Mouse (Mus musculus) heart, postnatal 0 days (tissue): Measurements from ENCODE around the gene Ccdc61. TPM values are rescaled to one million over a fixed set of nuclear protein-coding genes. Genes with fewer than 3 reads are reported as not detected.
"Not testable (repeated sequence)": the region's sequence is repeated elsewhere in the genome, so short reads cannot be mapped to it uniquely, and the experiment has no call there.

ENCODE experiments used
- ATAC-seq: fragments of 200-750 bp; cut with Nextera tagmentation; 2 replicates; pipeline ENCODE4 v1.8.0; 2017; ENCODE audit warnings: low read depth, moderate number of reproducible peaks, moderate library complexity; ENCODE audit not compliant: insufficient read depth
- DNase-seq: peaks from one replicate; pipeline ENCODE4 v3.0.0-alpha.2; 2016; ENCODE audit warnings: low spot score
- H3K27ac ChIP-seq: fragments of 300-500 bp; sonication (generic); 2 replicates; pipeline ENCODE4 v1.5.1; 2014; ENCODE audit warnings: low read depth, mild to moderate bottlenecking
- H3K27me3 ChIP-seq: fragments of 300-500 bp; sonication (generic); 2 replicates; pipeline ENCODE4 v1.6.1; 2014; ENCODE audit warnings: low read length, mixed read lengths; ENCODE audit not compliant: control insufficient read depth, insufficient read depth
- H3K36me3 ChIP-seq: fragments of 300-500 bp; sonication (generic); replicated peaks from 2 replicates; pipeline ENCODE4 v1.6.1; 2014; ENCODE audit warnings: low read length, mixed read lengths; ENCODE audit not compliant: control insufficient read depth, insufficient read depth
- H3K4me1 ChIP-seq: fragments of 300-500 bp; sonication (generic); 2 replicates; pipeline ENCODE4 v1.6.1; 2014; ENCODE audit warnings: antibody characterized with exemption; ENCODE audit not compliant: control insufficient read depth, insufficient read depth
- H3K4me2 ChIP-seq: fragments of 300-500 bp; sonication (generic); 2 replicates; pipeline ENCODE4 v1.6.1; 2014; ENCODE audit warnings: low read depth, mild to moderate bottlenecking, low read length, moderate library complexity
- H3K4me3 ChIP-seq: fragments of 300-500 bp; sonication (generic); 2 replicates; pipeline ENCODE4 v1.5.1; 2014; ENCODE audit warnings: low read depth, low read length
- H3K9ac ChIP-seq: fragments of 300-500 bp; sonication (generic); replicated peaks from 2 replicates; pipeline ENCODE4 v1.6.1; 2014; ENCODE audit warnings: low read depth, low read length, mixed read lengths
- H3K9me3 ChIP-seq: fragments of 300-500 bp; sonication (generic); replicated peaks from 2 replicates; pipeline ENCODE4 v1.6.1; 2016; ENCODE audit warnings: low read length; ENCODE audit not compliant: control insufficient read depth
- CTCF ChIP-seq: IDR thresholded peaks from 2 replicates; pipeline ENCODE4 v1.5.1; 2016; ENCODE audit warnings: antibody characterized with exemption, control low read depth, low read depth
- EP300 ChIP-seq: IDR thresholded peaks from 2 replicates; pipeline ENCODE4 v1.6.1; 2016; ENCODE audit warnings: antibody characterized with exemption, low read depth
- WGBS: fragments of 180-500 bp; shearing (Covaris S2); extraction: QIAGEN DNeasy Blood & Tissue Kit; methylation state at CpG from one replicate; pipeline ENCODE4 v1.1.7; 2014; 5-methylcytosine and 5-hydroxymethylcytosine counted together
- polyA plus RNA-seq: library from polyadenylated mRNA; unstranded; fragments of >200 nt; fragmentation: Nextera tagmentation; extraction: Ambion mirVana; gene quantifications from 2 replicates; pipeline ENCODE4 v1.2.1, GENCODE M21; 2015
- total RNA-seq: library from RNA; depleted of rRNA; stranded (reverse); fragments of >200 nt; gene quantifications from 2 replicates; pipeline ENCODE4 v1.2.3, GENCODE M21; 2014; ENCODE audit warnings: low replicate concordance

Gene Ccdc61
- total and polyA plus RNA-seq, 2 experiments from 2014 or later: 12.7 to 26.9 TPM

- WGBS: 7% methylated on average over 7 of the region's 7 CpGs
- H3K4me3 ChIP-seq: peak overlapping the region; percentile 37
- H3K4me2 ChIP-seq: peak overlapping the region; percentile 62
- no peak; the same call in 1 of the 2 replicates for ATAC-seq
- H3K27me3 ChIP-seq: 0 out of 2 replicates have a peak, but pooled peaks cover 8% of the 10 kb centered on the region
- H3K27ac ChIP-seq: no peak overlapping the region
- no peaks in the 10 kb centered on the region for H3K4me1 ChIP-seq
- H3K36me3 ChIP-seq: no peaks in the 10 kb centered on the region
- no peak overlapping the region for H3K9ac ChIP-seq
- H3K9me3 ChIP-seq: no peaks in the 10 kb centered on the region
- no peak for TF ChIP-seq EP300
- no peak for TF ChIP-seq CTCF
- DNase-seq: no peak
Observed at GRCm38 (mm10) chr7:18872816-18873215, 37.4 kb downstream of the Ccdc61 start.

GRCm38 (mm10) chr7:18872014-18872802, 38.0 kb downstream of the Ccdc61 start:
- Histone ChIP-seq H3K4me2 (peak overlapping the region; percentile 62), H3K4me1 (no peaks in the 10 kb centered on the region), H3K27ac (no peak overlapping the region), H3K27me3 (0 out of 2 replicates have a peak, but pooled peaks cover 8% of the 10 kb centered on the region), H3K9ac (no peak overlapping the region), H3K36me3 (no peaks in the 10 kb centered on the region), H3K9me3 (no peaks in the 10 kb centered on the region), H3K4me3 (peak overlapping the region; percentile 37)
- TF ChIP-seq CTCF (no peak), EP300 (no peak)
- no peak for DNase-seq
- ATAC-seq: no peak
- 33% methylated on average over 13 of the region's 14 CpGs for WGBS

- H3K36me3 ChIP-seq, H3K27me3 ChIP-seq, H3K4me1 ChIP-seq, H3K27ac ChIP-seq, H3K9ac ChIP-seq, ATAC-seq, H3K4me3 ChIP-seq, DNase-seq, H3K4me2 ChIP-seq, H3K9me3 ChIP-seq: not testable (repeated sequence)
- WGBS: no CpG with 5 or more reads among the region's 8 CpGs
Observed at GRCm38 (mm10) chr7:18871031-18871430, 39.2 kb downstream of the Ccdc61 start, which contains the start of gene Pglyrp1. Gene Pglyrp1, plus strand, starts transcription at chr7:18871331.

GRCm38 (mm10) chr7:18868491-18868890, 41.7 kb downstream of the Ccdc61 start:
- H3K9ac ChIP-seq: no peak overlapping the region
- H3K4me1 ChIP-seq: no peaks in the 10 kb centered on the region
- no peak overlapping the region for H3K4me3 ChIP-seq
- H3K27me3 ChIP-seq: 0 out of 2 replicates have a peak, but pooled peaks cover 8% of the 10 kb centered on the region
- no peak overlapping the region for H3K4me2 ChIP-seq
- 83% methylated on average over 2 of the region's 2 CpGs for WGBS
- DNase-seq (no peak), ATAC-seq (no peak)
- H3K9me3 ChIP-seq: no peaks in the 10 kb centered on the region
- no peak overlapping the region for H3K27ac ChIP-seq
- TF ChIP-seq EP300 (no peak), CTCF (no peak)
- no peaks in the 10 kb centered on the region for H3K36me3 ChIP-seq

GRCm38 (mm10) chr7:18862801-18863200, 47.4 kb downstream of the Ccdc61 start:
- Histone ChIP-seq H3K9ac (no peak overlapping the region), H3K36me3 (no peaks in the 10 kb centered on the region), H3K9me3 (no peaks in the 10 kb centered on the region), H3K4me2 (no peak overlapping the region), H3K4me3 (no peak overlapping the region), H3K27ac (no peak overlapping the region), H3K27me3 (no peaks in the 10 kb centered on the region), H3K4me1 (peaks cover 8% of the 10 kb centered on the region; the same call in 1 of the 2 replicates)
- DNase-seq: no peak
- TF ChIP-seq EP300 (no peak), CTCF (no peak)
- WGBS: 78% methylated on average over 6 of the region's 6 CpGs
- no peak for ATAC-seq
